Mouse (Mus musculus): Measurements from ENCODE around the gene Fkbp4. TPM values are rescaled to one million over a fixed set of nuclear protein-coding genes. Genes with fewer than 3 reads are reported as not detected.
A peak's percentile ranks its signal among the peaks of the same experiment; 100 is the strongest.

Gene Fkbp4
- polyA plus RNA-seq, 1 experiment from 2014 or later = 601 TPM

DNA sequence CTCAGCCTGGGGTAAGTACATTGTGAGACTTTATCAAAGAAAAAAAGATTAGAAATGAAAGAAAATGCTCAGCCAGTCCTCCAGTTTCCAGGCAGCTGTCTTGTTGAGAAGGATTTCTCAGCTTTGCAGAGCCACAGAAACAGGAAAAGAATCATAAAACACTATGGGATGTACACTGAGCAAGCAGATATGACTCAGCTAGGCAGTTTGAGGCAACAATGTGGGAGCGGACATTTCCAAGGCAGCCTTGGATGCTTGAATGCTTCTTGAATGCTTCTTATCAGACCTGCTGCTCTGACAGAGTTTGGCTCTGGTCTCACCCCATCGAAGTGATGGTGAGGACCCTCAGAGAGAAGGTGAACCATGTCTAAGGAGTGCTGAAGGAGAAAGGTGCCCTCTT, 17.4 kb downstream of the Fkbp4 start:
- ATAC-seq (replicated peaks; ENCODE audit: low FRiP score) (no peak), DNase-seq (ENCODE audit: low spot score) (no peak)
- Histone ChIP-seq H3K4me3 (ENCODE audit: low read depth, low read length) (no peak overlapping the region), H3K27me3 (ENCODE audit: control insufficient read depth, insufficient read depth, low read length) (no peaks in the 10 kb centered on the region), H3K36me3 (ENCODE audit: control insufficient read depth, insufficient read depth, low read length) (no peaks in the 10 kb centered on the region; the same call in 1 of the 2 replicates), H3K4me2 (ENCODE audit: low read depth, low read length, severe bottlenecking) (no peak overlapping the region), H3K9me3 (ENCODE audit: control insufficient read depth, low read length) (no peaks in the 10 kb centered on the region), H3K9ac (ENCODE audit: low read length) (no peak overlapping the region), H3K27ac (ENCODE audit: low read depth, low read length) (no peak overlapping the region), H3K4me1 (replicated peaks; ENCODE audit: control insufficient read depth, insufficient read depth, low read length) (no peaks in the 10 kb centered on the region; the same call in 1 of the 2 replicates)
- 96% methylated on average over 2 of the region's 2 CpGs for WGBS

DNA sequence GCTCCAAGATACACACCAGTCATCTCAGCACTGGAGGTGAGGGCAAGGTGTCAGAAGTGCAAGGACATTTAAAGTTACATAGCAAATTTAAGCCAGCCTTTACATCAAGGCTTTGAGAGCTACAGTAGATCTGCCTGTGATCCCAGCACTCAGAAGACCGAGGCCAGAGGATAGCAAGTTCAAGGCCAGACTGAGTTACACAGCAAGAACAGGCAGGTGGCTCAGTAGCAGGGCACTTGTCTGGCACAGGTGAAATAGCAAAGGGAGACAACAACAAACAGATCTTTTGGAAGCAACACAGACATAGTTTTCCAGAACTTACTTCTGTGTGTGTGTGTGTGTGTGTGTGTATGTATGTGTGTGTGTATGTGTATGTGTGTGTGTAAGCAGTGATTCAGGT, 20.4 kb downstream of the Fkbp4 start:
- Histone ChIP-seq H3K27me3 (ENCODE audit: control insufficient read depth, insufficient read depth, low read length) (no peaks in the 10 kb centered on the region), H3K9me3 (ENCODE audit: control insufficient read depth, low read length) (no peaks in the 10 kb centered on the region), H3K4me2 (ENCODE audit: low read depth, low read length, severe bottlenecking) (no peak overlapping the region), H3K36me3 (ENCODE audit: control insufficient read depth, insufficient read depth, low read length) (no peaks in the 10 kb centered on the region; the same call in 1 of the 2 replicates), H3K4me1 (replicated peaks; ENCODE audit: control insufficient read depth, insufficient read depth, low read length) (no peaks in the 10 kb centered on the region), H3K9ac (ENCODE audit: low read length) (no peak overlapping the region), H3K27ac (ENCODE audit: low read depth, low read length) (no peak overlapping the region), H3K4me3 (ENCODE audit: low read depth, low read length) (no peak overlapping the region)
- no peak for ATAC-seq (replicated peaks; ENCODE audit: low FRiP score)
- 88% methylated on average over 1 of the region's 1 CpGs for WGBS
- DNase-seq (ENCODE audit: low spot score) = peak; percentile 26

DNA sequence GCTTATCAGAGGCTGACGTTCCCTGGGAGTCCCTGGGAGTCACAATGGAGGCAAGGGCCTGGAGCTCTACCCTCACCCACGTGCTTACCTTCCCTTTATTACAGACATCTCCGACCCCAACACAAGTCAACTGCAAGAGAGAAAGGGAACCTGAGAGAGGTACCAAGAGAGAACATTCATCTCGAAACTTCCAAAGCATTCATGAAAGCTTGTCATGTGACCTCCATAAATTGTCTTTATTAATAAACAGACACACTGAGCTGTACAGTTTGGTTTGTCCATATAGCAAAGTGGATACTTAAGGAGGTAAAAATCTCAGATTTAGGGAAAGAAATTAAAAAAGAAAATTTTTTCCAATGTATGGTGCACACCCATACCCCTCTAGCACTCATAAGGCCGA, 22.3 kb downstream of the Fkbp4 start:
- Histone ChIP-seq H3K36me3 (ENCODE audit: control insufficient read depth, insufficient read depth, low read length) (peaks cover 6% of the 10 kb centered on the region; the same call in 1 of the 2 replicates), H3K4me3 (ENCODE audit: low read depth, low read length) (no peak overlapping the region), H3K9me3 (ENCODE audit: control insufficient read depth, low read length) (no peaks in the 10 kb centered on the region), H3K4me2 (ENCODE audit: low read depth, low read length, severe bottlenecking) (no peak overlapping the region), H3K9ac (ENCODE audit: low read length) (no peak overlapping the region), H3K4me1 (replicated peaks; ENCODE audit: control insufficient read depth, insufficient read depth, low read length) (no peaks in the 10 kb centered on the region), H3K27me3 (ENCODE audit: control insufficient read depth, insufficient read depth, low read length) (no peaks in the 10 kb centered on the region), H3K27ac (ENCODE audit: low read depth, low read length) (no peak overlapping the region)
- 91% methylated on average over 5 of the region's 5 CpGs for WGBS
- ATAC-seq (replicated peaks; ENCODE audit: low FRiP score) = no peak
- peak; percentile 37 for DNase-seq (ENCODE audit: low spot score)

DNA sequence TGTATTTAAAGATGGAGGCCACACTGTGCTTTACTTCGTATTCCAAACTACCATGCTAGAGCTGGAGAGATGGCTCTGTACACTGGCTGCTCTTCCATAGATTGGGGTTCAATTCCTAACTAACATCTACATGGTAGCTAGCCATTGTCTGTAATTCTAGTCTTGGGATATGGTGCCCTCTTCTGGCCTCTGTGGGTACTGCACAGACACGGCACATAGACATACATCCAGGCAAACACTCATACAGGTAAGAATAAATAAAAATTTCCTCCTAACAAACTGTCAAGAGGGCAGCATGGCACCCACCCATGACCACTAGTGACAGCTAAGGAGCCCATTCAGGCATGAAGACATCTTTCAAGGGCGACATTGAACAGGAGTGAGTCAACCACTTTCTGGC, 27.4 kb downstream of the Fkbp4 start:
- H3K9me3 ChIP-seq (ENCODE audit: control insufficient read depth, low read length) = no peaks in the 10 kb centered on the region
- DNase-seq (ENCODE audit: low spot score) = peak; percentile 86
- no peaks in the 10 kb centered on the region for H3K4me1 ChIP-seq (replicated peaks; ENCODE audit: control insufficient read depth, insufficient read depth, low read length)
- no peaks in the 10 kb centered on the region for H3K27me3 ChIP-seq (ENCODE audit: control insufficient read depth, insufficient read depth, low read length)
- no peak overlapping the region for H3K9ac ChIP-seq (ENCODE audit: low read length)
- H3K4me2 ChIP-seq (ENCODE audit: low read depth, low read length, severe bottlenecking) = no peak overlapping the region
- WGBS = 21% methylated on average over 3 of the region's 3 CpGs
- H3K4me3 ChIP-seq (ENCODE audit: low read depth, low read length) = no peak overlapping the region
- peak; percentile 17; the same call in 1 of the 2 replicates for ATAC-seq (replicated peaks; ENCODE audit: low FRiP score)
- no peak overlapping the region for H3K27ac ChIP-seq (ENCODE audit: low read depth, low read length)
- H3K36me3 ChIP-seq (ENCODE audit: control insufficient read depth, insufficient read depth, low read length) = peaks cover 18% of the 10 kb centered on the region

- Histone ChIP-seq H3K9ac (ENCODE audit: low read length) (no peak overlapping the region), H3K4me2 (ENCODE audit: low read depth, low read length, severe bottlenecking) (no peak overlapping the region), H3K9me3 (ENCODE audit: control insufficient read depth, low read length) (no peaks in the 10 kb centered on the region), H3K4me1 (replicated peaks; ENCODE audit: control insufficient read depth, insufficient read depth, low read length) (no peaks in the 10 kb centered on the region), H3K36me3 (ENCODE audit: control insufficient read depth, insufficient read depth, low read length) (peaks cover 18% of the 10 kb centered on the region), H3K27me3 (ENCODE audit: control insufficient read depth, insufficient read depth, low read length) (no peaks in the 10 kb centered on the region), H3K27ac (ENCODE audit: low read depth, low read length) (no peak overlapping the region), H3K4me3 (ENCODE audit: low read depth, low read length) (no peak overlapping the region)
- DNase-seq (ENCODE audit: low spot score) = no peak
- no peak for ATAC-seq (replicated peaks; ENCODE audit: low FRiP score)
- 94% methylated on average over 13 of the region's 13 CpGs for WGBS
These were observed 28.2 kb downstream of the Fkbp4 start for GRCm38 (mm10) chr6:128410305-128410704.

DNA sequence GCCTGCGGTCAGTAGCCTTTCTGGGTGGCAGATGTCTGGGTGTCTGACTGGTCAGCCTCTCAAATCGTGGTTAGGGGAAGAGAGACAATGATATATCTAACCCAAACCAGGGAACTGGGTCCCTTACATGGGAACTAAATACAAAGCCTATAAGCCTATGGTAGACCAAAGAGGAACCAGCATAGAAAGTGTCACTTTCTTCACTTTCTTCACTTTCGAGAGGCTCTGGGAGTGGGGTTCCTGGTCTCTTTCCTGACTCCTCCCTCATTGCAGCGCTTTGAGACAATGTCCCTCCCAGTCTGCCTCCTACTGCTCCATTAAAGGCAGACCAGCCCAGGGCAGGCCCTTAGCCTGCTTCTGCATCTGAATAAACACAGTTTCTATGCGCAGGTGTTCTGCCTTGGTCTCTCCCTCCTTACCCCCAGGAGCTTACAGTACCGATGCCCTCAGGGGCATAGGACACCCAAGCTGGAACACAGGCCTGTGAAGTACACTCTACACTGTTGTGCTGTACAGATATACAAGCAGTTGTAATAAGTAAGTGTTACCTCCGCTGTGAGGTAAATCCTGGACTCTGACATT, 29.8 kb downstream of the Fkbp4 start:
- Histone ChIP-seq H3K4me1 (replicated peaks; ENCODE audit: control insufficient read depth, insufficient read depth, low read length) (no peaks in the 10 kb centered on the region), H3K9ac (ENCODE audit: low read length) (no peak overlapping the region), H3K9me3 (ENCODE audit: control insufficient read depth, low read length) (no peaks in the 10 kb centered on the region), H3K27me3 (ENCODE audit: control insufficient read depth, insufficient read depth, low read length) (no peaks in the 10 kb centered on the region), H3K4me3 (ENCODE audit: low read depth, low read length) (no peak overlapping the region), H3K27ac (ENCODE audit: low read depth, low read length) (no peak overlapping the region), H3K4me2 (ENCODE audit: low read depth, low read length, severe bottlenecking) (no peak overlapping the region), H3K36me3 (ENCODE audit: control insufficient read depth, insufficient read depth, low read length) (peaks cover 18% of the 10 kb centered on the region)
- WGBS = 87% methylated on average over 7 of the region's 7 CpGs
- DNase-seq (ENCODE audit: low spot score) (peak; percentile 19), ATAC-seq (replicated peaks; ENCODE audit: low FRiP score) (no peak)

DNA sequence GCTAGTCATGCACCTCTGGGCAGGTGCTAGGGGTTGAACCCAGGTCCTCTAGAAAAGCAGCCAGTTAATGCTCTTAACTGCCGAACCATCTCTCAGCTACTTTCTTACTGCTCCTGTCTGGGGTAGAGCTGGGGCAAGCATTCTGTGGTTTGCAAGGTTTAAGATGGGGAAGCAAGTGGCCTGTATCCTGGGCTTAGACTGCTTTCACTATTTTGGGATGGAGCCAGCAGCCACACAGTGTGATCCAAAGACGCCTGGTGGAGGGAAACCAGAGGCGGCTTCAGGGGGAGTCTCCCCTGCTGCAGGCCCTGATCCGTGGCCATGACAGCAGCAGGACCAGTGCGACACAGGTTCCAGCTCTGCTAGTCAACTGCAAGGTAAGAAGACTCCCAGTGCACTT, 33.8 kb downstream of the Fkbp4 start:
- DNase-seq (ENCODE audit: low spot score) (no peak), ATAC-seq (replicated peaks; ENCODE audit: low FRiP score) (no peak)
- WGBS = 71% methylated on average over 5 of the region's 5 CpGs
- Histone ChIP-seq H3K9ac (ENCODE audit: low read length) (no peak overlapping the region), H3K4me2 (ENCODE audit: low read depth, low read length, severe bottlenecking) (no peak overlapping the region), H3K27me3 (ENCODE audit: control insufficient read depth, insufficient read depth, low read length) (no peaks in the 10 kb centered on the region), H3K27ac (ENCODE audit: low read depth, low read length) (no peak overlapping the region), H3K9me3 (ENCODE audit: control insufficient read depth, low read length) (no peaks in the 10 kb centered on the region), H3K4me3 (ENCODE audit: low read depth, low read length) (no peak overlapping the region), H3K36me3 (ENCODE audit: control insufficient read depth, insufficient read depth, low read length) (peaks cover 8% of the 10 kb centered on the region; the same call in 1 of the 2 replicates), H3K4me1 (replicated peaks; ENCODE audit: control insufficient read depth, insufficient read depth, low read length) (no peaks in the 10 kb centered on the region)

DNA sequence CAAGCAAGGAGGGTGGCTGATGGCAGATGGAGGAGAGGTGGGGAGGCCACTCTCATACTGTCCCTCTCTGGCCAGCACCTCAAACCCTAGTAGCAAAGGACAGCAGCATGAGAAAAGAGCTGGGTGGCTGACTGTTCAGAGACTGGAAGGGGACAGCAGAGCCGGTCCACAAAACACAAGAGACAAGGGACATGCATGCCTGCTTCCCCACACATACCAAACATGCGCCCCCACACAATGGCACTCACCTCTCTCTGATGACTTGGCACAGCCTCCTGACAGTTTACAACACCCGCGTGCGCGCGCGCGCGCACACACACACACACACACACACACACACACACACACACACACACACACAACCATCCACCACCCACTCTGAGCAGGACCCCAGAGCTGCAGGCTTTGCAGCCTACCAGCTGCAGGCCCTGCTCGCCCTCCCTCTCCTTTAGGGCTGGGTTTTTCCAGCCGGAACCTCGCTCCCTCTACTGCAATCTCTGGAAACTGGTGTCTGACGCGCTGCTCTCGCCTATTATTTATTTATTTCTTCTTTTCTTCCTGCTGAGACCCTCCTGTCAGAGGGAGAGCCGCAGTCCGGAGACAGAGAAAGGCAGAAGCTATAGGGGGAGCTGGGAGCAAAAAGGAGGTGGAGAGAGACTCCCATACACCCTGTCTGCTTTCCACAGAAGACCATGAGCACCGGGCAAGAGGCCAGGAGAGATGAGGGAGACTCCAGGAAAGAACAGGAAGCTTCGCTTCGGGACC, 38.9 kb downstream of the Fkbp4 start:
- Histone ChIP-seq H3K36me3 (ENCODE audit: control insufficient read depth, insufficient read depth, low read length) (no peaks in the 10 kb centered on the region), H3K27me3 (ENCODE audit: control insufficient read depth, insufficient read depth, low read length) (no peaks in the 10 kb centered on the region), H3K4me2 (ENCODE audit: low read depth, low read length, severe bottlenecking) (no peak overlapping the region), H3K27ac (ENCODE audit: low read depth, low read length) (no peak overlapping the region; the same call in 1 of the 2 replicates), H3K4me3 (ENCODE audit: low read depth, low read length) (no peak overlapping the region), H3K9ac (ENCODE audit: low read length) (peak overlapping the region; percentile 35), H3K9me3 (ENCODE audit: control insufficient read depth, low read length) (no peaks in the 10 kb centered on the region), H3K4me1 (replicated peaks; ENCODE audit: control insufficient read depth, insufficient read depth, low read length) (no peaks in the 10 kb centered on the region)
- ATAC-seq (replicated peaks; ENCODE audit: low FRiP score) = peak; percentile 29; the same call in 1 of the 2 replicates
- no peak for DNase-seq (ENCODE audit: low spot score)
- WGBS = 47% methylated on average over 21 of the region's 21 CpGs
